Mouse (Mus musculus): ENCODE measurements around the gene Urah. TPM values are rescaled to one million over a fixed set of nuclear protein-coding genes. Genes with fewer than 3 reads are reported as not detected.

Gene Urah
- total RNA-seq (2023): not detected

GRCm38 (mm10) chr7:140834968-140835757, at the start of gene Urah:
Gene Urah, plus strand, starts transcription at chr7:140835018.

GRCm38 (mm10) chr7:140787406-140788052, 47.3 kb upstream of the Urah start, which contains the start of gene Syce1:
Gene Syce1, minus strand, starts transcription at chr7:140787852.

GRCm38 (mm10) chr7:140821653-140822329, 13.0 kb upstream of the Urah start, which contains the start of gene Zfp941:
Gene Zfp941, minus strand, starts transcription at chr7:140822178.

GRCm38 (mm10) chr7:140844905-140845665, 10.3 kb downstream of the Urah start, which contains the start of gene Scgb1c1:
Gene Scgb1c1, plus strand, starts transcription at chr7:140845547.

GRCm38 (mm10) chr7:140847755-140848580, 13.2 kb downstream of the Urah start, which contains the start of gene Odf3:
Gene Odf3, plus strand, starts transcription at chr7:140847805.

GRCm38 (mm10) chr7:140855860-140856784, 21.3 kb downstream of the Urah start, which contains the start of gene Gm45785:
Gene Gm45785, minus strand, starts transcription at chr7:140856331.

GRCm38 (mm10) chr7:140856785-140857549, 22.1 kb downstream of the Urah start, which contains the start of gene Ric8a:
Gene Ric8a, plus strand, starts transcription at chr7:140856957.

GRCm38 (mm10) chr7:140857550-140858505, 23.0 kb downstream of the Urah start, which contains the start of gene Bet1l:
Gene Bet1l, minus strand, starts transcription at chr7:140857577.

GRCm38 (mm10) chr7:140881696-140882468, 47.1 kb downstream of the Urah start, which contains the start of the genes Psmd13 and Sirt3:
Gene Psmd13, plus strand, starts transcription at chr7:140881968.
Gene Sirt3, minus strand, starts transcription at chr7:140882309.

Other genes with a start within 250 kb of the Urah start
- gene Olfr46, start 233.7 kb upstream of the Urah start, total RNA-seq (2023): not detected
- gene Olfr61, start 206.0 kb upstream of the Urah start, total RNA-seq (2023): not detected
- not detected for gene Olfr53, start 188.6 kb upstream of the Urah start, total RNA-seq (2023)
- gene Olfr539, start 175.1 kb upstream of the Urah start, total RNA-seq (2023): not detected
- not detected for gene Olfr45, start 153.1 kb upstream of the Urah start, total RNA-seq (2023)
- not detected for gene Olfr541, start 137.8 kb upstream of the Urah start, total RNA-seq (2023)
- gene Cyp2e1, start 71.3 kb upstream of the Urah start, total RNA-seq (2023): not detected
- gene Syce1, start 47.2 kb upstream of the Urah start, total RNA-seq (2023): not detected
- not detected for gene Zfp941, start 12.8 kb upstream of the Urah start, total RNA-seq (2023)
- gene Scgb1c1, start 10.5 kb downstream of the Urah start, total RNA-seq (2023): not detected
- not detected for gene Odf3, start 12.8 kb downstream of the Urah start, total RNA-seq (2023)
- not detected for gene Gm45785, start 21.3 kb downstream of the Urah start, total RNA-seq (2023)
- 108 TPM for gene Ric8a, start 21.9 kb downstream of the Urah start, total RNA-seq (2023)
- gene Bet1l, start 22.6 kb downstream of the Urah start, total RNA-seq (2023): 31.9 TPM
- 77.9 TPM for gene Psmd13, start 47.0 kb downstream of the Urah start, total RNA-seq (2023)
- 8.5 TPM for gene Sirt3, start 47.3 kb downstream of the Urah start, total RNA-seq (2023)
- not detected for gene Cox8b, start 65.4 kb downstream of the Urah start, total RNA-seq (2023)
- gene Nlrp6, start 85.9 kb downstream of the Urah start, total RNA-seq (2023): not detected
- gene Pgghg, start 106.4 kb downstream of the Urah start, total RNA-seq (2023): 10.4 TPM
- not detected for gene Ifitm5, start 115.3 kb downstream of the Urah start, total RNA-seq (2023)
- gene Gm45717, start 120.9 kb downstream of the Urah start, total RNA-seq (2023): not detected
- gene Ifitm2, start 121.0 kb downstream of the Urah start, total RNA-seq (2023): 16.1 TPM
- gene Ifitm1, start 132.2 kb downstream of the Urah start, total RNA-seq (2023): not detected
- gene Ifitm3, start 175.8 kb downstream of the Urah start, total RNA-seq (2023): 5.0 TPM
- gene Ifitm6, start 182.9 kb downstream of the Urah start, total RNA-seq (2023): 2.3 TPM
- gene Gm17387, start 194.1 kb downstream of the Urah start, total RNA-seq (2023): not detected
- 1.3 TPM for gene B4galnt4, start 226.1 kb downstream of the Urah start, total RNA-seq (2023)
- 37.8 TPM for gene Pkp3, start 243.2 kb downstream of the Urah start, total RNA-seq (2023)

All from CD8-positive naive resting alpha-beta T cell, adult 57 days (primary cell).